Mouse (Mus musculus) lung, embryonic 15.5 days (tissue): Measurements from ENCODE around the gene Olfr525. TPM values are rescaled to one million over a fixed set of nuclear protein-coding genes. Genes with fewer than 3 reads are reported as not detected.

Experiments used
- polyA plus RNA-seq: library from polyadenylated mRNA; unstranded; fragments of >200 nt; fragmentation: Nextera tagmentation; extraction: Ambion mirVana; gene quantifications from 2 replicates; pipeline ENCODE4 v1.2.1, GENCODE M21; 2015

Gene Olfr525
- polyA plus RNA-seq, 1 experiment from 2014 or later: not detected

Other genes starting within 250 kb of the Olfr525 start
- 0.66 and 1.1 TPM in 2 replicates for gene Caly, start 238.3 kb upstream of the Olfr525 start, polyA plus RNA-seq
- not detected in 2 replicates for gene Prap1, start 227.5 kb upstream of the Olfr525 start, polyA plus RNA-seq
- 19.1 and 19.8 TPM in 2 replicates for gene Fuom, start 218.4 kb upstream of the Olfr525 start, polyA plus RNA-seq
- gene Paox, start 205.1 kb upstream of the Olfr525 start, polyA plus RNA-seq: 21.6 and 22.3 TPM in 2 replicates
- 145 and 147 TPM in 2 replicates for gene Echs1, start 204.4 kb upstream of the Olfr525 start, polyA plus RNA-seq
- 25.2 and 26.2 TPM in 2 replicates for gene Mtg1, start 183.3 kb upstream of the Olfr525 start, polyA plus RNA-seq
- gene Sprn, start 166.0 kb upstream of the Olfr525 start, polyA plus RNA-seq: 0.11 and 0.27 TPM in 2 replicates
- gene Olfr522, start 156.1 kb upstream of the Olfr525 start, polyA plus RNA-seq: not detected in 2 replicates
- gene Olfr523, start 147.6 kb upstream of the Olfr525 start, polyA plus RNA-seq: not detected in 2 replicates
- 0.05 TPM in 1 of 2 replicates, not detected in the other for gene Olfr524, start 114.9 kb upstream of the Olfr525 start, polyA plus RNA-seq
- 0.44 and 3.1 TPM in 2 replicates for gene Cd163l1, start 102.6 kb upstream of the Olfr525 start, polyA plus RNA-seq
- gene 5830411N06Rik, start 73.6 kb upstream of the Olfr525 start, polyA plus RNA-seq: 0.19 TPM in 1 of 2 replicates, not detected in the other
- gene Olfr527, start 13.2 kb downstream of the Olfr525 start, polyA plus RNA-seq: not detected in 2 replicates
- not detected in 2 replicates for gene Olfr60, start 40.8 kb downstream of the Olfr525 start, polyA plus RNA-seq
- not detected in 2 replicates for gene Olfr530, start 55.5 kb downstream of the Olfr525 start, polyA plus RNA-seq
- not detected in 2 replicates for gene Olfr531, start 82.1 kb downstream of the Olfr525 start, polyA plus RNA-seq
- gene Olfr532, start 100.8 kb downstream of the Olfr525 start, polyA plus RNA-seq: not detected in 2 replicates
- gene Olfr533, start 142.5 kb downstream of the Olfr525 start, polyA plus RNA-seq: not detected in 2 replicates
- gene Olfr535, start 163.4 kb downstream of the Olfr525 start, polyA plus RNA-seq: not detected in 2 replicates
- not detected in 2 replicates for gene Olfr536, start 186.5 kb downstream of the Olfr525 start, polyA plus RNA-seq
- gene Olfr538, start 247.0 kb downstream of the Olfr525 start, polyA plus RNA-seq: not detected in 2 replicates